Mouse (Mus musculus): ENCODE measurements around the gene Commd7.

GRCm38 (mm10) chr2:153592056-153593014, 40.2 kb downstream of the Commd7 start:
- TF ChIP-seq EP300 (IDR thresholded peaks at IDR 0.05; ENCODE audit: low read depth) (no peak), CTCF (IDR thresholded peaks at IDR 0.05; ENCODE audit: low read depth) (no peak)

Measured in heart, postnatal 0 days (tissue).